Mouse (Mus musculus) liver, postnatal 0 days (tissue): ENCODE results near the gene Stk40. TPM values are rescaled to one million over a fixed set of nuclear protein-coding genes. Genes with fewer than 3 reads are reported as not detected.
"Not testable (repeated sequence)": the region's sequence is repeated elsewhere in the genome, so short reads cannot be mapped to it uniquely, and the experiment has no call there.

Experiments used
- ATAC-seq: fragments of 200-750 bp; cut with Nextera tagmentation; 2 replicates; pipeline ENCODE4 v1.8.0; 2017; ENCODE audit warnings: mild to moderate bottlenecking, moderate library complexity
- DNase-seq: peaks from one replicate; pipeline ENCODE4 v3.0.0-alpha.2; 2016
- H3K27ac ChIP-seq: fragments of 300-500 bp; sonication (generic); 2 replicates; pipeline ENCODE4 v1.5.1; 2014; ENCODE audit warnings: antibody characterized with exemption, moderate library complexity, mild to moderate bottlenecking, low read depth
- H3K27me3 ChIP-seq: fragments of 300-500 bp; sonication (generic); 2 replicates; pipeline ENCODE4 v1.6.1; 2014; ENCODE audit warnings: low read length, control low read depth, mixed read lengths; ENCODE audit not compliant: insufficient read depth
- H3K36me3 ChIP-seq: fragments of 300-500 bp; sonication (generic); replicated peaks from 2 replicates; pipeline ENCODE4 v1.6.1; 2014; ENCODE audit warnings: mild to moderate bottlenecking, control low read depth, low read length, moderate library complexity, mixed read lengths; ENCODE audit not compliant: insufficient read depth
- H3K4me1 ChIP-seq: fragments of 300-500 bp; sonication (generic); 2 replicates; pipeline ENCODE4 v1.6.1; 2014; ENCODE audit warnings: antibody characterized with exemption, mild to moderate bottlenecking, control low read depth; ENCODE audit not compliant: insufficient read depth
- H3K4me2 ChIP-seq: fragments of 300-500 bp; sonication (generic); 2 replicates; pipeline ENCODE4 v1.6.1; 2014; ENCODE audit warnings: low read depth, mild to moderate bottlenecking, low read length, moderate library complexity, mixed read lengths
- H3K4me3 ChIP-seq: fragments of 300-500 bp; sonication (generic); 2 replicates; pipeline ENCODE4 v1.5.1; 2014; ENCODE audit warnings: low read depth, low read length
- H3K9ac ChIP-seq: fragments of 300-500 bp; sonication (generic); replicated peaks from 2 replicates; pipeline ENCODE4 v1.6.1; 2014; ENCODE audit warnings: mild to moderate bottlenecking, moderate library complexity
- H3K9me3 ChIP-seq: fragments of 300-500 bp; sonication (generic); 2 replicates; pipeline ENCODE4 v1.6.1; 2016; ENCODE audit warnings: mild to moderate bottlenecking, control low read depth, low read length, mixed read lengths
- CTCF ChIP-seq: sonication (generic); IDR thresholded peaks from 2 replicates; pipeline ENCODE4 v1.5.1; 2016; ENCODE audit warnings: antibody characterized with exemption, low read depth
- EP300 ChIP-seq: IDR thresholded peaks from 2 replicates; pipeline ENCODE4 v1.6.1; 2016; ENCODE audit warnings: antibody characterized with exemption, low read depth, mild to moderate bottlenecking
- WGBS: fragments of 180-500 bp; shearing (Covaris S2); extraction: QIAGEN DNeasy Blood & Tissue Kit; methylation state at CpG from one replicate; pipeline ENCODE4 v1.1.7; 2014; ENCODE audit not compliant: insufficient replicate concordance; 5-methylcytosine and 5-hydroxymethylcytosine counted together
- polyA plus RNA-seq: library from polyadenylated mRNA; unstranded; fragments of >200 nt; fragmentation: Nextera tagmentation; extraction: Ambion mirVana; gene quantifications from 2 replicates; pipeline ENCODE4 v1.2.1, GENCODE M21; 2015

Gene Stk40
- polyA plus RNA-seq, 1 experiment from 2014 or later: 11.3 TPM

GRCm38 (mm10) chr4:126168851-126169250, 65.1 kb downstream of the Stk40 start:
- Histone ChIP-seq H3K27me3 (no peaks in the 10 kb centered on the region), H3K4me1 (no peaks in the 10 kb centered on the region; the same call in 1 of the 2 replicates), H3K36me3 (peaks cover 67% of the 10 kb centered on the region), H3K9ac (no peak overlapping the region), H3K4me3 (no peak overlapping the region), H3K4me2 (no peak overlapping the region), H3K27ac (no peak overlapping the region), H3K9me3 (no peaks in the 10 kb centered on the region)
- no peak for ATAC-seq
- no peak for TF ChIP-seq CTCF
- TF ChIP-seq EP300: no peak
- 74% methylated on average over 6 of the region's 6 CpGs for WGBS
- DNase-seq: no peak

- H3K4me3 ChIP-seq, H3K4me2 ChIP-seq, H3K9me3 ChIP-seq, H3K27ac ChIP-seq, ATAC-seq, H3K4me1 ChIP-seq, H3K27me3 ChIP-seq, H3K9ac ChIP-seq, DNase-seq: not testable (repeated sequence)
- H3K36me3 ChIP-seq: peaks cover 82% of the 10 kb centered on the region
- 90% methylated on average over 5 of the region's 5 CpGs for WGBS
Measured at GRCm38 (mm10) chr4:126170737-126171136, 67.0 kb downstream of the Stk40 start.

GRCm38 (mm10) chr4:126173800-126174199, 70.0 kb downstream of the Stk40 start:
- Histone ChIP-seq H3K4me3 (no peak overlapping the region), H3K27ac (no peak overlapping the region), H3K36me3 (peaks cover 81% of the 10 kb centered on the region), H3K27me3 (no peaks in the 10 kb centered on the region), H3K4me2 (no peak overlapping the region), H3K9ac (no peak overlapping the region), H3K4me1 (no peaks in the 10 kb centered on the region), H3K9me3 (no peaks in the 10 kb centered on the region)
- DNase-seq: no peak
- peak; percentile 62 for ATAC-seq
- peak; percentile 25; the same call in 1 of the 2 replicates for TF ChIP-seq EP300
- TF ChIP-seq CTCF: no peak
- WGBS: 73% methylated on average over 5 of the region's 5 CpGs

- H3K9me3 ChIP-seq, H3K4me1 ChIP-seq, H3K27me3 ChIP-seq, DNase-seq, H3K9ac ChIP-seq, H3K4me2 ChIP-seq, H3K4me3 ChIP-seq, H3K27ac ChIP-seq: not testable (repeated sequence)
- WGBS: 53% methylated on average over 7 of the region's 7 CpGs
- peaks cover 75% of the 10 kb centered on the region for H3K36me3 ChIP-seq
- ATAC-seq: peak; percentile 70
Measured at GRCm38 (mm10) chr4:126175980-126176379, 72.2 kb downstream of the Stk40 start.

- H3K4me2 ChIP-seq: no peak overlapping the region
- H3K9ac ChIP-seq: no peak overlapping the region
- 56% methylated on average over 7 of the region's 7 CpGs for WGBS
- peak; percentile 42 for DNase-seq
- no peaks in the 10 kb centered on the region for H3K27me3 ChIP-seq
- ATAC-seq: peak; percentile 80
- H3K4me3 ChIP-seq: no peak overlapping the region
- peaks cover 4% of the 10 kb centered on the region; the same call in 1 of the 2 replicates for H3K4me1 ChIP-seq
- H3K9me3 ChIP-seq: no peaks in the 10 kb centered on the region
- peaks cover 60% of the 10 kb centered on the region for H3K36me3 ChIP-seq
- TF ChIP-seq EP300: no peak
- peak; percentile 93 for TF ChIP-seq CTCF
- no peak overlapping the region; the same call in 1 of the 2 replicates for H3K27ac ChIP-seq
Measured at GRCm38 (mm10) chr4:126181170-126181957, 77.6 kb downstream of the Stk40 start.

- no peak overlapping the region for H3K4me2 ChIP-seq
- no peak overlapping the region for H3K4me3 ChIP-seq
- H3K9me3 ChIP-seq: no peaks in the 10 kb centered on the region
- TF ChIP-seq EP300 (no peak), CTCF (no peak)
- peaks cover 59% of the 10 kb centered on the region for H3K36me3 ChIP-seq
- DNase-seq (no peak), ATAC-seq (peak; percentile 72)
- H3K27me3 ChIP-seq: no peaks in the 10 kb centered on the region
- peaks cover 4% of the 10 kb centered on the region; the same call in 1 of the 2 replicates for H3K4me1 ChIP-seq
- H3K9ac ChIP-seq: no peak overlapping the region
- 70% methylated on average over 5 of the region's 5 CpGs for WGBS
- H3K27ac ChIP-seq: no peak overlapping the region
Measured at GRCm38 (mm10) chr4:126183034-126183433, 79.3 kb downstream of the Stk40 start.
